Mouse (Mus musculus) heart, postnatal 0 days (tissue): Measurements from ENCODE around the gene Lonrf2. TPM values are rescaled to one million over a fixed set of nuclear protein-coding genes. Genes with fewer than 3 reads are reported as not detected.

Source experiments
- ATAC-seq: fragments of 200-750 bp; cut with Nextera tagmentation; 2 replicates; pipeline ENCODE4 v1.8.0; 2017; ENCODE audit warnings: low read depth, moderate number of reproducible peaks, moderate library complexity; ENCODE audit not compliant: insufficient read depth
- DNase-seq: peaks from one replicate; pipeline ENCODE4 v3.0.0-alpha.2; 2016; ENCODE audit warnings: low spot score
- H3K27ac ChIP-seq: fragments of 300-500 bp; sonication (generic); 2 replicates; pipeline ENCODE4 v1.5.1; 2014; ENCODE audit warnings: low read depth, mild to moderate bottlenecking
- H3K27me3 ChIP-seq: fragments of 300-500 bp; sonication (generic); 2 replicates; pipeline ENCODE4 v1.6.1; 2014; ENCODE audit warnings: low read length, mixed read lengths; ENCODE audit not compliant: control insufficient read depth, insufficient read depth
- H3K36me3 ChIP-seq: fragments of 300-500 bp; sonication (generic); replicated peaks from 2 replicates; pipeline ENCODE4 v1.6.1; 2014; ENCODE audit warnings: low read length, mixed read lengths; ENCODE audit not compliant: control insufficient read depth, insufficient read depth
- H3K4me1 ChIP-seq: fragments of 300-500 bp; sonication (generic); 2 replicates; pipeline ENCODE4 v1.6.1; 2014; ENCODE audit warnings: antibody characterized with exemption; ENCODE audit not compliant: control insufficient read depth, insufficient read depth
- H3K4me2 ChIP-seq: fragments of 300-500 bp; sonication (generic); 2 replicates; pipeline ENCODE4 v1.6.1; 2014; ENCODE audit warnings: low read depth, mild to moderate bottlenecking, low read length, moderate library complexity
- H3K4me3 ChIP-seq: fragments of 300-500 bp; sonication (generic); 2 replicates; pipeline ENCODE4 v1.5.1; 2014; ENCODE audit warnings: low read depth, low read length
- H3K9ac ChIP-seq: fragments of 300-500 bp; sonication (generic); replicated peaks from 2 replicates; pipeline ENCODE4 v1.6.1; 2014; ENCODE audit warnings: low read depth, low read length, mixed read lengths
- H3K9me3 ChIP-seq: fragments of 300-500 bp; sonication (generic); replicated peaks from 2 replicates; pipeline ENCODE4 v1.6.1; 2016; ENCODE audit warnings: low read length; ENCODE audit not compliant: control insufficient read depth
- CTCF ChIP-seq: IDR thresholded peaks from 2 replicates; pipeline ENCODE4 v1.5.1; 2016; ENCODE audit warnings: antibody characterized with exemption, control low read depth, low read depth
- EP300 ChIP-seq: IDR thresholded peaks from 2 replicates; pipeline ENCODE4 v1.6.1; 2016; ENCODE audit warnings: antibody characterized with exemption, low read depth
- WGBS: fragments of 180-500 bp; shearing (Covaris S2); extraction: QIAGEN DNeasy Blood & Tissue Kit; methylation state at CpG from one replicate; pipeline ENCODE4 v1.1.7; 2014; 5-methylcytosine and 5-hydroxymethylcytosine counted together
- polyA plus RNA-seq: library from polyadenylated mRNA; unstranded; fragments of >200 nt; fragmentation: Nextera tagmentation; extraction: Ambion mirVana; gene quantifications from 2 replicates; pipeline ENCODE4 v1.2.1, GENCODE M21; 2015
- total RNA-seq: library from RNA; depleted of rRNA; stranded (reverse); fragments of >200 nt; gene quantifications from 2 replicates; pipeline ENCODE4 v1.2.3, GENCODE M21; 2014; ENCODE audit warnings: low replicate concordance

Gene Lonrf2
- total and polyA plus RNA-seq, 2 experiments from 2014 or later, result 0.33 to 0.42 TPM

DNA sequence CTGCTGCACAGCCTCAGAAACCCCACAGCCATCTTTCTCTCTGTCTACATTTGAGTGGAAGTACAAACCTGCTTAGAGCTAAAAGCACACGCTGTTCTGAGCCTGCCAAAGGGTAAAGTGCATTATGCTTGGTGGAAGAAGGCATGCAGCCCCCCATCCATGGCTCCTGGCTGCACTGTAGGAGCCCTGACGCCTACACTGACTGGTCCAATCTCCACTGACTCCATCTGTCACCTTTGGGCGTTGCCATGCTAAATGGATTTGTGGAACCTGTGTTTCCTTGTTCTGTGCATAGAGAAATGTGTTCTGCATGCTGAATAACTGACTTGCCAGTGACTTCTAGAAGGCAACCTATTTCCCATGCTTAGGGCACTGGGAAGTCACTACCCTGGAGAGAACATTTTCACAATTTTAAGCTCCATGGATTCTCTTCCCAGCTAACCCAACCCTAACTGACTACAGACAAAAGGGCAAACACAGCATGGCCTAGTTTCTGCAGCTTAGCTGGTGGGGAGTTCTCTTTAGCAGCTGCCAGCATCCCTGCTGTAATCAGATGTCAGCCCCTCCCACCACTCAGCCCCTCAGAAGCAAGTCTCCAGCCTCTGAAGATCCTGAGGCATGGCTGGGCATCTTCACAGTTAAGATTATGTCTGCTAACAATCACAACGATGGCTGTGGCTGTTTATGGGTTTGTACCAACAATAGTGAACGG, 40.3 kb upstream of the Lonrf2 start:
- no peak for DNase-seq
- H3K9me3 ChIP-seq, result no peaks in the 10 kb centered on the region
- H3K9ac ChIP-seq, result no peak overlapping the region
- no peaks in the 10 kb centered on the region for H3K4me1 ChIP-seq
- H3K4me2 ChIP-seq, result no peak overlapping the region
- no peak for ATAC-seq
- WGBS, result 36% methylated on average over 5 of the region's 5 CpGs
- no peak for TF ChIP-seq CTCF
- TF ChIP-seq EP300, result no peak
- no peak overlapping the region for H3K27ac ChIP-seq
- H3K4me3 ChIP-seq, result no peak overlapping the region
- no peaks in the 10 kb centered on the region for H3K36me3 ChIP-seq
- H3K27me3 ChIP-seq, result no peaks in the 10 kb centered on the region

DNA sequence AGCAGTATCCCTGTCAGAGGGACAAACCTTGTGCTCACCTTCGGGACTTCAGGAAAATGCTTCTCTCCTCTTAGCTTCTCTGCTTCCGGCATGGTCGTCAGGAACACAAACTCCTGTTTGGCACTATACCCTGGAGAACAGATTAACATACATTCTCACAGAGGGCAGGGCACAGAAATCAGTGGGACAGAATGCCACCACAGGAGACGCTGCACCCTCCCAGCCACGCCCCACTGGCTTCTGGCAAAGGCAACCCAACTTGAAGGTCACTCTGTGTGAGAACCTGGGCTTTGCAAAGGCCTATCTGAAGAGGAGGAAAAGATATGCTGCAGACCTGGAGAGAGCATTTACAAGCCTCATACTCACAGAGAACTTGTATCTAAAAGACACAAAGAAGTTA, 37.4 kb upstream of the Lonrf2 start:
- 51% methylated on average over 5 of the region's 5 CpGs for WGBS
- Histone ChIP-seq H3K27ac (no peak overlapping the region), H3K9ac (no peak overlapping the region), H3K4me1 (no peaks in the 10 kb centered on the region), H3K9me3 (no peaks in the 10 kb centered on the region), H3K4me3 (no peak overlapping the region), H3K27me3 (no peaks in the 10 kb centered on the region), H3K36me3 (no peaks in the 10 kb centered on the region), H3K4me2 (no peak overlapping the region)
- ATAC-seq (no peak), DNase-seq (no peak)
- TF ChIP-seq EP300, result no peak

DNA sequence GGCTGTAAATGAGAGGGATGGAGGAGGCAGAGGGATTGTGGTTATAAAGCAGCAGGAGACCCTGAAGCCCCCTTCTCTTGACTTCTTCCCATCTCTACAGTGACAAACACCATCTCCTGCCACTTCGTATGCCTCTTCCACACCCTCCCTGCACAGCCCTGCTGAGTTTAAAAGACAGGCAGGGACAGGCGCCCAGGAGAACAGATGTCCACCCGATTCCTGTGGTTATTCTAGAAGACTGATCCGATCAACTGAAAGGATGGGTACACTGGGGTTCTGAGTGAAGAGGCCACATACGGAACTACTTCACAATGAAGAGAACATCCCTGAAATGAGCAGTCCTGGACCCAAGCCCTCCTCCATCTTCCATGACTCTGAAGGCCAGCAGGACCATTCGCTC, 35.3 kb upstream of the Lonrf2 start:
- 84% methylated on average over 6 of the region's 6 CpGs for WGBS
- H3K27me3 ChIP-seq, result no peaks in the 10 kb centered on the region
- no peak overlapping the region for H3K27ac ChIP-seq
- no peak for DNase-seq
- H3K4me2 ChIP-seq, result no peak overlapping the region
- no peak overlapping the region for H3K4me3 ChIP-seq
- H3K9ac ChIP-seq, result no peak overlapping the region
- no peaks in the 10 kb centered on the region for H3K9me3 ChIP-seq
- no peak for TF ChIP-seq CTCF
- TF ChIP-seq EP300, result no peak
- no peak for ATAC-seq
- no peaks in the 10 kb centered on the region for H3K4me1 ChIP-seq
- H3K36me3 ChIP-seq, result no peaks in the 10 kb centered on the region

DNA sequence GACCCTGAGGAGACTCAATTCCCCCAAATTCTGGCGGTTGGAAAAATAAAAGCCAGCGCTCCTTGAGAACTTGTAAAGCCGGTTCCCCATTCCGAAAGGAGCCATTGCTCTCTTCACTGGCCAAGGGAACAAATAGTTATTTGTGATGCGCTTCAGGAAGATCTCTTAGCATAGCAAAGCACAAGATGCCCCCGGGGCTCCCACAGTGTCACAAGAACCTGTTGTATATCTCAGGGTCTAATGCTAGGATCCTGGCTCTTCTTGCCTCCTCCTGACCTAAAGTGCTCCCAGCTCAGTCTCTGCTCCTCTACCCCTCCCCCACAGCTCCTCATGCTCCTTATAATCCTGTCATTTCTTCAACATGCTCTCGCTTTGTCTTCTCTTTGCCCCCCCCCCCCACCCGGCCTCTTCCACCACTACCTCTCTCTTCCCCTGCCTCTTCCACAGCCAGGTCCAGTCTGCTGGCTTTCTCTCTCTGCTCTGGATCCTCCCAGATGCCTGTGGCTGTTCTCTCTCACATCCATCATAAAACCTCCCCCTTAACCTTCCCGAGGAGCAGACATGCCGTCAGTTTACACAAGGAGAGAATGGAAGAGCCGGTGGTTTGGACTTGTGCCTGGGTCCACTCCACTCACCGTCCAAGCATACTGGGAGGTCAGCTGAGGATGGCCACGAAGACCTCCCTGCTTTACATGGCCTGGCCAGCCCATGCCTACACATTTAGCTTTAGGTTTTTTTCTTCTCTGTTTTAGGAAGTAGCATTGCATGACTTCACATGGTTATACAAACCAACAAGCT, 33.1 kb upstream of the Lonrf2 start:
- no peak overlapping the region for H3K4me2 ChIP-seq
- ATAC-seq, result no peak
- no peaks in the 10 kb centered on the region for H3K4me1 ChIP-seq
- no peaks in the 10 kb centered on the region for H3K27me3 ChIP-seq
- no peaks in the 10 kb centered on the region for H3K9me3 ChIP-seq
- H3K9ac ChIP-seq, result no peak overlapping the region
- 57% methylated on average over 13 of the region's 13 CpGs for WGBS
- no peak overlapping the region for H3K27ac ChIP-seq
- H3K36me3 ChIP-seq, result no peaks in the 10 kb centered on the region
- no peak overlapping the region for H3K4me3 ChIP-seq
- DNase-seq, result no peak
- TF ChIP-seq CTCF, result no peak
- TF ChIP-seq EP300, result no peak

DNA sequence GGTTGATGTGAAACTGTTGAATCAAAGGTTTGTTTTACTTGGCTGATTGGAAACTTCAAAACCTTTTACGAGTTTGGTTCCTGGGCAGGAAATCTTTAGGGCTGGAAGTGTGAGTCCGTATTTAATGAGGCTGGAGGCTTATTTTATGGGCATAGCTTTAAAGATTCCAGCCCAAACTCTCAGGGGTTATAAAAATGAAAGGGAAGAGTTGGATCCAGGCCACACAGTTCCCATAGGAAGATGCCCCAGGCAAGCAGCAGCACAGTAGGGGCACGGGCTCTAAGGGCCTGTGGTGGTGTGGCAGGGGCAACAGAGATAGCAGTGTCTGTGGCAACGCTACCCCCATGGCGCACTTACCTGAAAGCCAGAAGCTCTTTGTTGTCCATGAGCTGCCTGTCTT, 29.7 kb upstream of the Lonrf2 start:
- no peak for DNase-seq
- no peaks in the 10 kb centered on the region for H3K27me3 ChIP-seq
- ATAC-seq, result no peak
- H3K9ac ChIP-seq, result no peak overlapping the region
- no peak overlapping the region for H3K4me2 ChIP-seq
- 81% methylated on average over 5 of the region's 5 CpGs for WGBS
- H3K27ac ChIP-seq, result no peak overlapping the region
- no peaks in the 10 kb centered on the region for H3K4me1 ChIP-seq
- H3K36me3 ChIP-seq, result no peaks in the 10 kb centered on the region
- no peak for TF ChIP-seq EP300
- no peak for TF ChIP-seq CTCF
- no peaks in the 10 kb centered on the region for H3K9me3 ChIP-seq
- H3K4me3 ChIP-seq, result no peak overlapping the region

DNA sequence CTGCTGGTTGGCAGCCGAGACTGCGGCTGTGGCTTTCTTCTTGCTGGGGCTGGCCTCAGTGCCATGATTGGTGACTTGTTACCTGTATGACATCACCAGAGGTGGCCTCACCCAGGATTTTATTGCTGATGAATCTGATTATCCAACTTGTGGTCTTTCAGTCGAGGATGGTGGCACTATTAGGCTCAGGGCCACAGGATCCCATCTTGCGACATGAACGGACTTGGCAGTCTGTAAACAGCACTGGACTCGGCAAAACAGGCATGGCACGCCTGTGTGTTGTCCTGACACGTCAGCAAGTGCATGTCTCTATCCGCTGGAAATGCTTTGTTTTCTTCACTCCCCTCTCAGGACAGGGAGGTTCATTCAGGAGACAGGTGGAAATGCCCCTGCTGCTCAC, 27.8 kb upstream of the Lonrf2 start:
- no peak for DNase-seq
- 62% methylated on average over 9 of the region's 9 CpGs for WGBS
- Histone ChIP-seq H3K27ac (no peak overlapping the region), H3K4me2 (no peak overlapping the region), H3K27me3 (no peaks in the 10 kb centered on the region), H3K4me1 (no peaks in the 10 kb centered on the region), H3K36me3 (no peaks in the 10 kb centered on the region), H3K9me3 (no peaks in the 10 kb centered on the region), H3K9ac (no peak overlapping the region), H3K4me3 (no peak overlapping the region)
- TF ChIP-seq EP300, result no peak
- TF ChIP-seq CTCF, result no peak
- ATAC-seq, result no peak
